Mouse (Mus musculus) layer of hippocampus, postnatal 25 days (tissue): ENCODE data around the gene Olfr319. TPM values are rescaled to one million over a fixed set of nuclear protein-coding genes. Genes with fewer than 3 reads are reported as not detected.
"Not testable (repeated sequence)": the region's sequence is repeated elsewhere in the genome, so short reads cannot be mapped to it uniquely, and the experiment has no call there.

Experiments used
- DNase-seq, 2 experiments: peaks; one replicate each; pipeline ENCODE4 v3.0.0; 2022; ENCODE audit warnings: mixed read lengths in 2 of 2, low spot score in 1 of 2; ENCODE audit errors: extremely low spot score in 1 of 2
- total RNA-seq, 2 experiments: library from RNA; stranded (reverse); gene quantifications; 2 replicates each; pipeline ENCODE4 v1.2.3; 2021

Olfr319 gene
- not detected for total RNA-seq

- no peak for DNase-seq
Observed at GRCm38 (mm10) chr11:58698862-58699261, at the start of gene Olfr319. TSS of gene Olfr319 (plus strand) at chr11:58699162.

GRCm38 (mm10) chr11:58655151-58655550 lies 43.8 kb upstream of the Olfr319 start:
- DNase-seq, result no peak

- DNase-seq, result no peak
Observed at GRCm38 (mm10) chr11:58658596-58658995, 40.4 kb upstream of the Olfr319 start, which contains the start of gene Olfr322. TSS of gene Olfr322 (plus strand) at chr11:58658782.

GRCm38 (mm10) chr11:58669252-58669651 lies 29.7 kb upstream of the Olfr319 start:
- DNase-seq, result no peak

- no peak for DNase-seq
Observed at GRCm38 (mm10) chr11:58671825-58672224, 27.1 kb upstream of the Olfr319 start.

GRCm38 (mm10) chr11:58680799-58681198 lies 18.2 kb upstream of the Olfr319 start, which contains the start of gene Olfr320:
TSS of gene Olfr320 (plus strand) at chr11:58681099.
- no peak for DNase-seq

- DNase-seq, result no peak
Observed at GRCm38 (mm10) chr11:58709086-58709485, 10.1 kb downstream of the Olfr319 start.

- not testable (repeated sequence) for DNase-seq
Observed at GRCm38 (mm10) chr11:58717723-58718122, 18.8 kb downstream of the Olfr319 start.

- DNase-seq, result no peak
Observed at GRCm38 (mm10) chr11:58719701-58720100, 20.7 kb downstream of the Olfr319 start.

GRCm38 (mm10) chr11:58723914-58724313 lies 25.0 kb downstream of the Olfr319 start, which contains the start of gene Olfr318:
TSS of gene Olfr318 (minus strand) at chr11:58724014.
- DNase-seq, result no peak

GRCm38 (mm10) chr11:58727896-58728650 lies 29.1 kb downstream of the Olfr319 start:
- DNase-seq, result not testable (repeated sequence)

GRCm38 (mm10) chr11:58733372-58733771 lies 34.4 kb downstream of the Olfr319 start:
- DNase-seq, result peak in 1 of 2 experiments; percentile 20

- no peak for DNase-seq
Observed at GRCm38 (mm10) chr11:58738792-58739262, 39.9 kb downstream of the Olfr319 start, which contains the start of gene Olfr317. TSS of gene Olfr317 (minus strand) at chr11:58739212.

GRCm38 (mm10) chr11:58751096-58751495 lies 52.1 kb downstream of the Olfr319 start:
- DNase-seq, result peak in 1 of 2 experiments; percentile 5

GRCm38 (mm10) chr11:58752434-58752833 lies 53.5 kb downstream of the Olfr319 start, which contains the start of gene Olfr316:
TSS of gene Olfr316 (plus strand) at chr11:58752734.
- no peak for DNase-seq

Other genes starting within 250 kb of the Olfr319 start
- not detected for gene Lypd9, start 246.2 kb upstream of the Olfr319 start, total RNA-seq
- gene Olfr30, start 236.9 kb upstream of the Olfr319 start, total RNA-seq, result not detected
- not detected for gene Olfr332, start 206.6 kb upstream of the Olfr319 start, total RNA-seq
- not detected for gene Olfr331, start 196.6 kb upstream of the Olfr319 start, total RNA-seq
- gene Olfr330, start 164.3 kb upstream of the Olfr319 start, total RNA-seq, result not detected
- not detected for gene Olfr329-ps, start 152.7 kb upstream of the Olfr319 start, total RNA-seq
- under 1 TPM in 1 of 2 experiments, not detected in 1; 0.12 TPM for gene Olfr328, start 143.5 kb upstream of the Olfr319 start, total RNA-seq
- not detected for gene Olfr224, start 128.6 kb upstream of the Olfr319 start, total RNA-seq
- gene Olfr325, start 121.4 kb upstream of the Olfr319 start, total RNA-seq, result not detected
- gene Olfr324, start 104.0 kb upstream of the Olfr319 start, total RNA-seq, result not detected
- not detected for gene 2210407C18Rik, start 83.1 kb upstream of the Olfr319 start, total RNA-seq
- not detected for gene Olfr323, start 68.7 kb upstream of the Olfr319 start, total RNA-seq
- under 1 TPM in 1 of 2 experiments, not detected in 1; 0.15 TPM for gene Trim58, start 58.7 kb upstream of the Olfr319 start, total RNA-seq
- not detected for gene Olfr322, start 40.4 kb upstream of the Olfr319 start, total RNA-seq
- gene Olfr320, start 18.1 kb upstream of the Olfr319 start, total RNA-seq, result not detected
- under 1 TPM in 1 of 2 experiments, not detected in 1; 0.09 TPM for gene Olfr318, start 24.9 kb downstream of the Olfr319 start, total RNA-seq
- under 1 TPM; 0.10 to 0.33 TPM for gene Olfr317, start 40.0 kb downstream of the Olfr319 start, total RNA-seq
- gene Olfr316, start 53.6 kb downstream of the Olfr319 start, total RNA-seq, result under 1 TPM; 0.31 to 0.34 TPM
- gene Olfr315, start 74.0 kb downstream of the Olfr319 start, total RNA-seq, result not detected
- not detected for gene Olfr314, start 83.8 kb downstream of the Olfr319 start, total RNA-seq
- gene Fam183b, start 102.8 kb downstream of the Olfr319 start, total RNA-seq, result 1 to 10 TPM; 5.9 to 7.2 TPM
- gene Olfr313, start 115.8 kb downstream of the Olfr319 start, total RNA-seq, result not detected
- not detected for gene Olfr312, start 130.1 kb downstream of the Olfr319 start, total RNA-seq
- not detected for gene Olfr311, start 140.1 kb downstream of the Olfr319 start, total RNA-seq
- gene Gm12258, start 148.0 kb downstream of the Olfr319 start, total RNA-seq, result 10 to 100 TPM; 17.9 to 20.3 TPM
- gene 2810021J22Rik, start 168.1 kb downstream of the Olfr319 start, total RNA-seq, result 10 to 100 TPM in 1 of 2 experiments, 1 to 10 TPM in 1; 7.1 to 10.2 TPM
- 1 to 10 TPM; 9.2 to 9.3 TPM for gene Zfp39, start 205.1 kb downstream of the Olfr319 start, total RNA-seq
- gene Btnl10, start 218.7 kb downstream of the Olfr319 start, total RNA-seq, result not detected
- 100 to 1,000 TPM; 505 to 581 TPM for gene Rnf187, start 239.8 kb downstream of the Olfr319 start, total RNA-seq
- gene Hist3h2ba, start 249.8 kb downstream of the Olfr319 start, total RNA-seq, result 100 to 1,000 TPM in 1 of 2 experiments, 10 to 100 TPM in 1; 99.0 to 107 TPM